Mouse (Mus musculus) midbrain, postnatal 0 days (tissue): ENCODE measurements around the gene Slc15a1. TPM values are rescaled to one million over a fixed set of nuclear protein-coding genes. Genes with fewer than 3 reads are reported as not detected.
A peak's percentile ranks its signal among the peaks of the same experiment; 100 is the strongest.

Experiments used
- ATAC-seq: fragments of 200-750 bp; cut with Nextera tagmentation; 2 replicates; pipeline ENCODE4 v1.8.0; 2017; ENCODE audit warnings: moderate number of reproducible peaks, mild to moderate bottlenecking, moderate TSS enrichment, moderate library complexity; ENCODE audit not compliant: low FRiP score
- DNase-seq: peaks from one replicate; pipeline ENCODE4 v3.0.0-alpha.2; 2015; ENCODE audit warnings: low spot score
- H3K27ac ChIP-seq: fragments of 300-500 bp; sonication (generic); 2 replicates; pipeline ENCODE4 v1.5.1; 2014; ENCODE audit warnings: low read depth, mild to moderate bottlenecking, low read length, mixed read lengths
- H3K27me3 ChIP-seq: fragments of 300-500 bp; sonication (generic); 2 replicates; pipeline ENCODE4 v1.6.1; 2014; ENCODE audit warnings: low read length, control low read depth, mixed read lengths; ENCODE audit not compliant: insufficient read depth
- H3K36me3 ChIP-seq: fragments of 300-500 bp; sonication (generic); 2 replicates; pipeline ENCODE4 v1.6.1; 2014; ENCODE audit warnings: low read length, control low read depth, mixed read lengths; ENCODE audit not compliant: insufficient read depth
- H3K4me1 ChIP-seq: fragments of 300-500 bp; sonication (generic); 2 replicates; pipeline ENCODE4 v1.6.1; 2014; ENCODE audit warnings: mild to moderate bottlenecking, control low read depth, antibody characterized with exemption, low read length, mixed read lengths; ENCODE audit not compliant: insufficient read depth
- H3K4me2 ChIP-seq: fragments of 300-500 bp; sonication (generic); 2 replicates; pipeline ENCODE4 v1.6.1; 2014; ENCODE audit warnings: low read depth, mild to moderate bottlenecking, low read length, mixed read lengths; ENCODE audit not compliant: poor library complexity, severe bottlenecking
- H3K4me3 ChIP-seq: fragments of 300-500 bp; sonication (generic); 2 replicates; pipeline ENCODE4 v1.5.1; 2014; ENCODE audit warnings: low read depth, mild to moderate bottlenecking, low read length, moderate library complexity
- H3K9ac ChIP-seq: fragments of 300-500 bp; sonication (generic); replicated peaks from 2 replicates; pipeline ENCODE4 v1.6.1; 2014; ENCODE audit warnings: mild to moderate bottlenecking, low read length, moderate library complexity, mixed read lengths; ENCODE audit not compliant: poor library complexity, severe bottlenecking
- H3K9me3 ChIP-seq: fragments of 300-500 bp; sonication (generic); 2 replicates; pipeline ENCODE4 v1.6.1; 2016; ENCODE audit warnings: low read length, control low read depth
- CTCF ChIP-seq: IDR thresholded peaks from 2 replicates; pipeline ENCODE4 v1.5.1; 2016; ENCODE audit warnings: antibody characterized with exemption, mild to moderate bottlenecking
- WGBS: fragments of 180-500 bp; shearing (Covaris S2); extraction: QIAGEN DNeasy Blood & Tissue Kit; methylation state at CpG from one replicate; pipeline ENCODE4 v1.1.7; 2014; 5-methylcytosine and 5-hydroxymethylcytosine counted together
- polyA plus RNA-seq: library from polyadenylated mRNA; unstranded; fragments of >200 nt; fragmentation: Nextera tagmentation; extraction: Ambion mirVana; gene quantifications from 2 replicates; pipeline ENCODE4 v1.2.1, GENCODE M21; 2015
- total RNA-seq: library from RNA; depleted of rRNA; stranded (reverse); fragments of >200 nt; gene quantifications from 2 replicates; pipeline ENCODE4 v1.2.3, GENCODE M21; 2014

Slc15a1 gene
- total and polyA plus RNA-seq, 2 experiments from 2014 or later = 0.05 to 0.06 TPM

GRCm38 (mm10) chr14:121462756-121463155 lies 42.3 kb downstream of the Slc15a1 start:
- no peak for DNase-seq
- no peak for ATAC-seq
- 16% methylated on average over 5 of the region's 5 CpGs for WGBS

GRCm38 (mm10) chr14:121460966-121461365 lies 44.1 kb downstream of the Slc15a1 start:
- Histone ChIP-seq H3K4me1 (no peaks in the 10 kb centered on the region), H3K27ac (no peak overlapping the region), H3K9ac (no peak overlapping the region), H3K4me3 (no peak overlapping the region), H3K36me3 (no peaks in the 10 kb centered on the region), H3K9me3 (no peaks in the 10 kb centered on the region), H3K27me3 (no peaks in the 10 kb centered on the region), H3K4me2 (no peak overlapping the region)
- TF ChIP-seq CTCF = no peak
- ATAC-seq (no peak), DNase-seq (no peak)
- 79% methylated on average over 3 of the region's 3 CpGs for WGBS

More at GRCm38 (mm10) chr14:121462756-121463155, 42.3 kb downstream of the Slc15a1 start:
- no peak for TF ChIP-seq CTCF
- Histone ChIP-seq H3K4me3 (no peak overlapping the region), H3K36me3 (no peaks in the 10 kb centered on the region), H3K27me3 (no peaks in the 10 kb centered on the region), H3K4me1 (no peaks in the 10 kb centered on the region), H3K9me3 (no peaks in the 10 kb centered on the region), H3K4me2 (no peak overlapping the region), H3K9ac (no peak overlapping the region), H3K27ac (no peak overlapping the region)

- no peaks in the 10 kb centered on the region for H3K9me3 ChIP-seq
- no peak for TF ChIP-seq CTCF
- no peaks in the 10 kb centered on the region for H3K36me3 ChIP-seq
- H3K4me3 ChIP-seq = no peak overlapping the region
- H3K9ac ChIP-seq = no peak overlapping the region
- no peaks in the 10 kb centered on the region for H3K4me1 ChIP-seq
- H3K4me2 ChIP-seq = no peak overlapping the region
- 63% methylated on average over 1 of the region's 1 CpGs for WGBS
- DNase-seq (no peak), ATAC-seq (no peak)
- H3K27me3 ChIP-seq = no peaks in the 10 kb centered on the region
- no peak overlapping the region for H3K27ac ChIP-seq
Observed at GRCm38 (mm10) chr14:121458521-121458920, 46.5 kb downstream of the Slc15a1 start.

DNA sequence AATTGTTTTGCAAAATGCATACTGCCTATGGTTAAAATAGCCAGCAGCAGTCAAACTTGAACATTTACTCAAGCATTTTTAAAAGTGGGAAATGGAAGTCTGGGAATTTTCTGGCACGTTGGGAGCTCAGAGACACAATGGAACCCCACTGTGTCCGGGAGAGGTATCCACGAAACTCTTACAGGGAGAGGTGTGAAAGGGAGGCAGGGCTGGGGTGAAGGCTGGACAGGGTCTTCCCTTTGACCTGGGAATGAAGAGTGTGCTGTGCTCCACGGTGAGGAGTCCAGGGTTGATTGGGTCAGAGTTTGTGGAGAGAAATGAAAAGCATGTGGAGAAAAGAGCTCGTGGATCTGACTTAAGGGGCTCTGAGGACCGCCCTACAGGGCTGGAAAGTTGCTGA lies 47.5 kb downstream of the Slc15a1 start:
- Histone ChIP-seq H3K9me3 (no peaks in the 10 kb centered on the region), H3K36me3 (no peaks in the 10 kb centered on the region), H3K9ac (no peak overlapping the region), H3K27ac (no peak overlapping the region), H3K4me2 (no peak overlapping the region), H3K4me3 (no peak overlapping the region), H3K4me1 (no peaks in the 10 kb centered on the region), H3K27me3 (no peaks in the 10 kb centered on the region)
- no peak for DNase-seq
- WGBS = 54% methylated on average over 6 of the region's 6 CpGs
- ATAC-seq = no peak
- no peak for TF ChIP-seq CTCF

DNA sequence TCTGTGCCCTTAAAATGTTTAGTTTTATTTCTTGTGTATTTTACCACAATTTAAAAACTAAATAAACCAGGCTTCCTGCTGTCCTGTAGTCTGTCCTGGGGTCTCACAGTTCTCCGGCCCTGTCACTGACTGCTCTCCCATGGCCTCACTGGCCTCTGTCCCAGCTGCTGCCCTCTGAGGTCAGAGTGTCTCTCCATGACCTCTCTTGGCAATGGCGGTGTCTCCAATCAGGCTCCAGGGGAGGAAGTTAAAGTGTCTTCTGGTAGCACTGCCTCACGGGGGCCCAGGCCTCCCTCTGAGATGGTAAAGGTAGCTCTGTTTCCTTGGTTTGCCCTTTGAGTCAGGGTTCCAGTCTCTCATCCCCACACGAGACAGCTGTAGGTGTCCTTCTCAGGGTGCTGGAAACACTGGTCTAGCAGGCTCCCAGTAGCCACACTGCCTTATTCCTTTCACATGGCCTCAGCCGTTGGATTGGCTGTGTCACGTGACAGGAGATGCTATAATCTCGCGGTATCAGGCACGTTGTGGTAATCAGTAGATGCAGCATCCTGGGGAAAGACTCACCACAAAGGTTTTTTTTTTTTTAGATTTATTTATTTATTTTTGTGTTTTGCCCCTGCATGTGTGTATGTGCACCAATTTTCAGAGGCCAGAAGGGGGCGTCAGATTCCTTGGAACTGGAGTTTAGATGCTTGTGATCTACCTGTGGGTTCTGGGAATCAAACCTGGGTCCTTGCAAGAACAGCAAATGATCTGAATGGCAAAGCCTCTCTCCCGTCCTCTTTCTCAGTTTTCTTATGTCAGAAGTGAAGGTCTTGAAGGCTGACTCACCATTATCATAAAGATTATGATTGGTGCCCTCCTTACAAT lies 48.4 kb downstream of the Slc15a1 start:
- no peaks in the 10 kb centered on the region for H3K9me3 ChIP-seq
- DNase-seq (no peak), ATAC-seq (no peak)
- H3K9ac ChIP-seq = no peak overlapping the region
- H3K4me1 ChIP-seq = no peaks in the 10 kb centered on the region
- no peak overlapping the region for H3K4me3 ChIP-seq
- 87% methylated on average over 11 of the region's 11 CpGs for WGBS
- TF ChIP-seq CTCF = 0 out of 2 replicates have a peak, but pooled peaks have one; percentile 3
- H3K36me3 ChIP-seq = no peaks in the 10 kb centered on the region
- H3K27ac ChIP-seq = no peak overlapping the region
- no peaks in the 10 kb centered on the region for H3K27me3 ChIP-seq
- H3K4me2 ChIP-seq = no peak overlapping the region

GRCm38 (mm10) chr14:121455976-121456375 lies 49.1 kb downstream of the Slc15a1 start:
- DNase-seq (no peak), ATAC-seq (no peak)
- H3K9ac ChIP-seq = no peak overlapping the region
- H3K9me3 ChIP-seq = no peaks in the 10 kb centered on the region
- H3K27me3 ChIP-seq = no peaks in the 10 kb centered on the region
- no peak overlapping the region for H3K4me2 ChIP-seq
- WGBS = 87% methylated on average over 15 of the region's 15 CpGs
- no peaks in the 10 kb centered on the region for H3K36me3 ChIP-seq
- H3K4me1 ChIP-seq = no peaks in the 10 kb centered on the region
- H3K4me3 ChIP-seq = no peak overlapping the region
- TF ChIP-seq CTCF = no peak
- H3K27ac ChIP-seq = no peak overlapping the region
